Mouse (Mus musculus) midbrain, embryonic 16.5 days (tissue): ENCODE data around the gene Ubqln4. TPM values are rescaled to one million over a fixed set of nuclear protein-coding genes. Genes with fewer than 3 reads are reported as not detected.

Experiments used
- ATAC-seq: fragments of 200-750 bp; cut with Nextera tagmentation; 2 replicates; pipeline ENCODE4 v1.8.0; 2017; ENCODE audit warnings: moderate TSS enrichment
- H3K27ac ChIP-seq: fragments of 300-500 bp; sonication (generic); 2 replicates; pipeline ENCODE4 v1.5.1; 2014; ENCODE audit warnings: mild to moderate bottlenecking, low read length, mixed read lengths
- H3K27me3 ChIP-seq: fragments of 300-500 bp; sonication (generic); 2 replicates; pipeline ENCODE4 v1.6.1; 2014; ENCODE audit warnings: low read depth, low read length, mixed read lengths; ENCODE audit not compliant: control insufficient read depth, insufficient read depth
- H3K36me3 ChIP-seq: fragments of 300-500 bp; sonication (generic); 2 replicates; pipeline ENCODE4 v1.6.1; 2014; ENCODE audit warnings: mild to moderate bottlenecking, low read length, moderate library complexity, mixed read lengths; ENCODE audit not compliant: control insufficient read depth, insufficient read depth
- H3K4me1 ChIP-seq: fragments of 300-500 bp; sonication (generic); 2 replicates; pipeline ENCODE4 v1.6.1; 2014; ENCODE audit warnings: mild to moderate bottlenecking, low read length, mixed read lengths; ENCODE audit not compliant: control insufficient read depth, insufficient read depth
- H3K4me2 ChIP-seq: fragments of 300-500 bp; sonication (generic); 2 replicates; pipeline ENCODE4 v1.6.1; 2014; ENCODE audit warnings: mild to moderate bottlenecking, low read length, mixed read lengths
- H3K4me3 ChIP-seq: fragments of 300-500 bp; sonication (generic); 2 replicates; pipeline ENCODE4 v1.5.1; 2014; ENCODE audit warnings: low read depth, mild to moderate bottlenecking, low read length, moderate library complexity, mixed read lengths
- H3K9ac ChIP-seq: fragments of 300-500 bp; sonication (generic); 2 replicates; pipeline ENCODE4 v1.6.1; 2014; ENCODE audit warnings: low read depth, low read length, mixed read lengths
- H3K9me3 ChIP-seq: fragments of 300-500 bp; sonication (generic); replicated peaks from 2 replicates; pipeline ENCODE4 v1.6.1; 2014; ENCODE audit warnings: mild to moderate bottlenecking, low read length, mixed read lengths; ENCODE audit not compliant: control insufficient read depth, poor library complexity, severe bottlenecking
- WGBS: fragments of 180-500 bp; shearing (Covaris S2); extraction: QIAGEN DNeasy Blood & Tissue Kit; methylation state at CpG from one replicate; pipeline ENCODE4 v1.1.7; 2014; 5-methylcytosine and 5-hydroxymethylcytosine counted together
- polyA plus RNA-seq: library from polyadenylated mRNA; unstranded; fragments of >200 nt; fragmentation: Nextera tagmentation; extraction: Ambion mirVana; gene quantifications from 2 replicates; pipeline ENCODE4 v1.2.1, GENCODE M21; 2015

The Ubqln4 gene
- polyA plus RNA-seq, 1 experiment from 2014 or later: 41.3 TPM

DNA sequence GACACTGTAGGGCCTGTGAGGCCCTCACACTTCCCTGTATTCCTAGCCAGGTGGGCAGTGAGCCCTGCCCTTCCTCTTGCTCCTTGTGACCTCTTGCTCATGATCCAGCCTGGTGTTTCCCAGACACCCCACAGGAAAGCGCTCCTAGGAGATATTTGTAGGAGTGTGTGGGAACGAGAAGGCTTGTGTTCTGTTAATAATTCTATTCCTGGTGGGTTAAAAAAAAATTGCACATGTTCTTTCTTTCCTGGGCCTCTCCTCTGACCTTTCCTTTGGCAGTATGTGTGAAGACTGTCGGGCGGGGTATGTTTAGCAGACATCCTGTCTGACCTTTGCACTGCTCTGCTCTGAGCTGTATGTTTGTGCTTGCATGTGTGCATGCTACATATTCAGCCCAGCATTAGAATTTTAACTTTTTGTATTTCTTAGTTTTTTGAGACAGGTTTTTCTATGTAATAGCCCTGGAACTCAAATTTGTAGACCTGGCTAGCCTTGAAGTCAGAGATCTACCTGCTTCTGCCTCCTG, 13.0 kb downstream of the Ubqln4 start:
- 97% methylated on average over 4 of the region's 4 CpGs for WGBS
- no peaks in the 10 kb centered on the region for H3K9me3 ChIP-seq

DNA sequence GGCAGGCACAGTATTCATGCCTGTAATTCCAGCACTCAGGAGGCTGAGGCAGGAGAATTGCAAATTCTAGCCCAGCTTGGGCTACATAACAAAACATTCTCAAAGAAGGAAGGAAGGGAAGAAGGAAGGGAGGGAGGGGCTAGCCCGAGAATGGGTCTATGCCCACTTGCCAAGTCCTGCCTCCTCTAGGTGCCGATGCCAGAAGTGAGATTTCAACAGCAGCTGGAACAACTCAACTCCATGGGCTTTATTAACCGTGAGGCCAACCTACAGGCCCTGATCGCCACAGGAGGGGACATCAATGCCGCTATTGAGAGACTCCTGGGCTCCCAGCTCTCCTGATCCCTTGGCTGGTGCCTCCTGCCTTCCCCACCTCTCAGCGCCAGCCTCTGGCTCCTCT, 14.3 kb downstream of the Ubqln4 start:
- no peak for ATAC-seq
- 94% methylated on average over 6 of the region's 6 CpGs for WGBS

More for the DNA sequence above, 13.0 kb downstream of the Ubqln4 start:
- no peak overlapping the region for H3K9ac ChIP-seq
- H3K4me2 ChIP-seq: no peak overlapping the region
- H3K36me3 ChIP-seq: peaks cover 56% of the 10 kb centered on the region
- H3K4me3 ChIP-seq: no peak overlapping the region
- ATAC-seq: no peak
- H3K27ac ChIP-seq: no peak overlapping the region
- no peaks in the 10 kb centered on the region for H3K27me3 ChIP-seq
- H3K4me1 ChIP-seq: no peaks in the 10 kb centered on the region

DNA sequence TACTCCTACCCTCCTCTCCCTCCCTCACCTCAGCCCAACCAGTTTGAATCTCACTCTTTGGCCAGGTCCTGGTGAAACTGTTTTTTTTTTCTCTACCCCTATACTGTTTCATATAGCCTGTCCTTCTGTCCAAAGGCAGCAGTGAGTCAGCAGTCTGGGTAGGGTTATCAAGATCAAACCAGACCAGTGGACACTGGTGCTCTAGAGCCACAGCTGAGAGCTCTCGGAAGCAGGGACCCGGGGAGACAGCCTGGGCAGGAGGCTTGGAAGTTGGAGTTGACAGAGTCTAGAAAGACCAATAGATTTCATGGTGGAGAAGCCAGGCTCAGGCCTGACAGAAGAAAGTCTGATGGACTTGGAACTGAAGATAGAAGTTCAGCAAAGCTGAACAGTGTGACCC, 15.1 kb downstream of the Ubqln4 start:
- H3K4me1 ChIP-seq: no peaks in the 10 kb centered on the region
- 96% methylated on average over 2 of the region's 2 CpGs for WGBS
- H3K36me3 ChIP-seq: peaks cover 53% of the 10 kb centered on the region
- H3K27ac ChIP-seq: no peak overlapping the region
- H3K4me3 ChIP-seq: no peak overlapping the region
- ATAC-seq: no peak
- no peak overlapping the region for H3K9ac ChIP-seq
- no peaks in the 10 kb centered on the region for H3K27me3 ChIP-seq
- H3K4me2 ChIP-seq: no peak overlapping the region
- H3K9me3 ChIP-seq: no peaks in the 10 kb centered on the region

More for the DNA sequence above, 14.3 kb downstream of the Ubqln4 start:
- Histone ChIP-seq H3K9me3 (no peaks in the 10 kb centered on the region), H3K9ac (no peak overlapping the region), H3K36me3 (peaks cover 56% of the 10 kb centered on the region), H3K27me3 (no peaks in the 10 kb centered on the region), H3K4me2 (no peak overlapping the region), H3K4me3 (no peak overlapping the region), H3K27ac (no peak overlapping the region), H3K4me1 (no peaks in the 10 kb centered on the region)

DNA sequence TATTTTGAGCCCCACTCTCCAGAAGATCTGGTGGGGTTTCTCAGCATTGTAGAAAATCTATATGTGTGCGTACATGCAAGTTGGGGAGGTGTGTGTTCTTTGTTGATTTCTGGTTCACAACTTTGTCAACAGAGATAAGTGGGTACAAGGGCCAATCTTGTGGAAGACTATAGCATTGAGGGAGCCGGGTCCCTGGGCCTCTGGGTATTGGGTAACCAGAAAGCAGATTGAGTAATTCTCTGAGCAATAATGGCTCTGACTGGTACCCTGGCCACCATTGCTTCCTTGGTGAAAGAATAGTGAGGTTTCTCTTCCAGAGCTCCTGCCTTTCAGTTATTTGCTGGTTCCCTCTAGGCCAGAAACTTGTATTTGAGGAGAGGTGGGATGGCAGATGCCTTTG, 15.5 kb downstream of the Ubqln4 start:
- Histone ChIP-seq H3K4me3 (no peak overlapping the region), H3K36me3 (peaks cover 48% of the 10 kb centered on the region), H3K4me2 (no peak overlapping the region), H3K4me1 (no peaks in the 10 kb centered on the region), H3K9ac (no peak overlapping the region), H3K9me3 (no peaks in the 10 kb centered on the region), H3K27ac (no peak overlapping the region), H3K27me3 (no peaks in the 10 kb centered on the region)
- 98% methylated on average over 2 of the region's 2 CpGs for WGBS
- no peak for ATAC-seq

DNA sequence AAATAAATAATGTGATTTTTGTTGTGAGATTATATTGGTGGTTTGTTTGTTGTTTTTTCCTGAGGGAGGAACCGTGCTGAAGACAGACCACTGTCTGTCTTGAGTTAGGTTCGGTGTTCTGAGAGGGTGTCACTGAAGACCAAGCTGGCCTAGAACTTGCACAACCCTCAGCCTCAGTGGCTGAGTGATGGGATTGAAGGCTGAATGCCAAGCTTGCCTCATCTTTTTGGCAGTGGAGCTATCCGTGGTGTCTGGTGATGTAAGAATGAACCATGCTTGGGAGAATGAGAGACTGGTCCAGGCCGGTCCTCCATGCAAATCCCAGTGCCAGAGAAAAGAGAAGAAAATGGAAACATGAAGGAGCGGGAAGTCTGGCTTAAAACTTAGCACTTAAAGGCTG, 16.1 kb downstream of the Ubqln4 start:
- 97% methylated on average over 5 of the region's 5 CpGs for WGBS
- ATAC-seq: no peak

DNA sequence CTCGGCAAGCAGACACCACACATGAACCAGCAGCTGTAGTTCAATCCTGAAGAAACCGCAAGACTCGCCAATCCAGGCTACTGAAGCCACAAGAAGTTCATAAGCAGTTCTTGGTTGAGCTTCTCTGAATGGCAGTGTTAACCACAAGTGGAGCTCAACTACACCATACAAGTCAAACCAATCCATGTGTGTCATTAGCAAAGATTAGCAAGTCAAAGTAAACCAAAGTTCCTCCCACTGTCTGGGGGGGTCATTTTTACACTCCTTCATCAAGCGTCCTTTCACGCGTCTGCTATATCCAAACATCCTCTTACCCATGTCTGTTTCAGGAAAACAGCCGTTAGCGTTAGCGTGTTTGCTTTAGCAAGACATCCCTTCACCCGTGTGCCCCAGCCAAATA, 16.8 kb downstream of the Ubqln4 start:
- Histone ChIP-seq H3K27me3 (no peaks in the 10 kb centered on the region), H3K9me3 (no peaks in the 10 kb centered on the region), H3K4me3 (no peak overlapping the region), H3K27ac (no peak overlapping the region), H3K4me2 (no peak overlapping the region), H3K4me1 (no peaks in the 10 kb centered on the region), H3K36me3 (peaks cover 35% of the 10 kb centered on the region), H3K9ac (no peak overlapping the region)
- 96% methylated on average over 10 of the region's 10 CpGs for WGBS
- no peak for ATAC-seq

More for the DNA sequence above, 16.1 kb downstream of the Ubqln4 start:
- Histone ChIP-seq H3K4me1 (no peaks in the 10 kb centered on the region), H3K9ac (no peak overlapping the region), H3K9me3 (no peaks in the 10 kb centered on the region), H3K4me2 (no peak overlapping the region), H3K27me3 (no peaks in the 10 kb centered on the region), H3K36me3 (peaks cover 42% of the 10 kb centered on the region), H3K4me3 (no peak overlapping the region), H3K27ac (no peak overlapping the region)

DNA sequence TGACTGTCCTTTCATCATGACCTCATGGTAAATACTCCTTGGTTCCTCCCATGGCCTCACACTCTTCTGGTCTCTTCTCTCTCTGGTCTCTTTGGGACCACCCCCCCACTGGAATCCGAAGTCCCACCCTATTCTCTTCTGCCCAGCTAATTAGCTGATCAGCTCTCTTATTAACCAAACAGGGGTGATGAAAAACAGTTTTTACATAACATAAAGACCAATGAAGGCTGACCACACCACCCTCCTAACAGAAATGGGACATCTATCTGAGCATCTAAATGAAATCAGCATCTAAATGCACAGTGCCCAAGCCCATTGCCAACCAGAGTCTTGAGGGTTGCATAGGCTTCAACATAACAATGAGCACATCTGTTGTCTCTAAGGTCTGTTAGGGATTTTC, 18.3 kb downstream of the Ubqln4 start:
- 88% methylated on average over 1 of the region's 1 CpGs for WGBS
- Histone ChIP-seq H3K4me3 (no peak overlapping the region), H3K9me3 (no peaks in the 10 kb centered on the region), H3K9ac (no peak overlapping the region), H3K4me2 (no peak overlapping the region), H3K27me3 (no peaks in the 10 kb centered on the region), H3K4me1 (no peaks in the 10 kb centered on the region), H3K27ac (no peak overlapping the region), H3K36me3 (peaks cover 20% of the 10 kb centered on the region)
- ATAC-seq: no peak

DNA sequence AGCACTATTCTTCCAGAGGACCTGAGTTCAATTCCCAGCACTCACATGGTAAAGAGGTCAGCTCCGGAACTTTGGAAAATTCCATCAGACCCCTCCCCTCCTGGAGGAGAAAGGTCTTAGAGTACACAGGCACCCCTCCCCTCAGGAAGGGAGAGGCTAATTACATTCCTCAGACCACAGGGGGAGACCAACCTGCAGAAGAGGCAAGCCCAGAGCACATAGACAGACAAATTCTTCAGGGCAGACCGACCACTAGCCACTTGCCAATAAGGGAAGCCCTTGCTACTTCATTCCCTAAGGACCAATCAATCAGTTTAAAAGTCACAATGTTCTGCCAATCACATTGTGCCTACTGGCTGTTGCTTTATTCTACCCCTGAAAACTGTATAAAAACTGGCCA, 19.3 kb downstream of the Ubqln4 start:
- no peak for ATAC-seq
- no peak overlapping the region for H3K27ac ChIP-seq
- H3K36me3 ChIP-seq: peaks cover 14% of the 10 kb centered on the region
- WGBS: 90% methylated on average over 2 of the region's 2 CpGs
- H3K4me3 ChIP-seq: no peak overlapping the region
- H3K9ac ChIP-seq: no peak overlapping the region
- no peaks in the 10 kb centered on the region for H3K4me1 ChIP-seq
- no peaks in the 10 kb centered on the region for H3K27me3 ChIP-seq
- H3K4me2 ChIP-seq: no peak overlapping the region
- H3K9me3 ChIP-seq: no peaks in the 10 kb centered on the region

DNA sequence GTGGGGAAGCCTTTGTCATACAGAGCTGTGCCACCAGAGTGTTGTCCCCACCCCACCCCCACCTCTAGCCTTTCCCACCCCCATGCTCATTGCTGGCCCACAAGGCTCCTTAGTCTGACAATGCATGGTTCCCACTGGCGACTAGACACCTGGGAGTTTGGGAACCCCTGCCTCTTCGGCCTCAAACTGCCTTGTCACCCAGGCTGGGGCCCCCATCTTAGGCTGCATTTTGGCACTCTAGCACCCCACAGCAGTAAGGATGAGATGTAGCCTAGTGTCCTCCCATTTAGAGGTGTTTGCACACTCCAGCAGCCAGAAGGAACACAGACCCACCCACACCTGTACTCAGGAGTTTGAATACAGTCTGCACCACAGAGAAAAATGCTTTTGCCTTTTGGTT, 20.3 kb downstream of the Ubqln4 start:
- 84% methylated on average over 2 of the region's 2 CpGs for WGBS
- no peaks in the 10 kb centered on the region for H3K9me3 ChIP-seq
- H3K4me2 ChIP-seq: no peak overlapping the region
- no peak overlapping the region for H3K27ac ChIP-seq
- H3K4me3 ChIP-seq: no peak overlapping the region
- no peaks in the 10 kb centered on the region for H3K4me1 ChIP-seq
- H3K27me3 ChIP-seq: no peaks in the 10 kb centered on the region
- H3K9ac ChIP-seq: no peak overlapping the region
- peaks cover 5% of the 10 kb centered on the region for H3K36me3 ChIP-seq
- ATAC-seq: no peak
